Mouse (Mus musculus) brain, embryonic 18.5 days (tissue): ENCODE results near the gene Plekho2.

Source experiments
- DNase-seq: peaks from one replicate; pipeline ENCODE4 v3.0.0-alpha.2; 2012; ENCODE audit warnings: low read depth, low spot score

The Plekho2 gene

DNA sequence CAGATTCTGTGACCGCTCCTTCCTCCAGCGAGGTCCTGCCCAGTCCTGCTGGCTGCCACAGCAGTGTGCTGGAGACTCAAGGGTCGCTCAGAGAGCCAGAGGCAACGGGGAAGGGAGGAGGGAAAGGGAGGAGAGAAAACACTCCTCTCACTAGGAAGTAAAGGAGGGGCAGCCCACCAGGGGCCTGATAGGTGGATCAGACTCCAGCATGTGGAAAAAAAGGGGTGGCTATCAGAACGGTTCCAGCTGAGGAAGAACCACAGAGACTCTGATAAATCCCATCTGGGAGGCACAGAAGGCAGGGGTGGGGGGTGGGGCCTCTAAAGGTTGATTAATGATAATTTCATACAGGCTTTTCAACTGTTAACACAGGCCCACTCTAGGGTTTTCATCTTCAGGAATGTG lies 24.8 kb downstream of the Plekho2 start:
- DNase-seq: no peak

GRCm38 (mm10) chr9:65552711-65553110 lies 27.1 kb downstream of the Plekho2 start:
- DNase-seq: no peak

DNA sequence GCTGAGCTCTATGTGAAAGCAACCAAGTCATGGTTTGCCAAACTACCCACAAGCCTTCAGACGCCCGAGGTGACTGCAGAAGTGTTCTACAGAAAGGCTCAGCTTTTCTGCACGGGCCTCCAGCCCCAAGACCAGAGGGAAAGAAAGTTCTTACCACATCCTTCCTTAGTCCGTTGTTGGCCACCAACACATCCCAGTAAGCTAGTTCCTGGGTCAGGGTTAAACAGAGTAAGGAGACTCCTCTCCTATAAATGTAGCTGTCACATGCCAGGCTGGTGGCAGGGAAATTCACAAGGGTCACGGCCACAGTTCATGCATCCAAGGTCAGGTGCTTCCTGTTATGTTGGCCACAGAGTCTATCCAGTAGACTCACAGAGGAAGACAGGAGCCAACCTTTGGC lies 27.7 kb downstream of the Plekho2 start:
- no peak for DNase-seq

DNA sequence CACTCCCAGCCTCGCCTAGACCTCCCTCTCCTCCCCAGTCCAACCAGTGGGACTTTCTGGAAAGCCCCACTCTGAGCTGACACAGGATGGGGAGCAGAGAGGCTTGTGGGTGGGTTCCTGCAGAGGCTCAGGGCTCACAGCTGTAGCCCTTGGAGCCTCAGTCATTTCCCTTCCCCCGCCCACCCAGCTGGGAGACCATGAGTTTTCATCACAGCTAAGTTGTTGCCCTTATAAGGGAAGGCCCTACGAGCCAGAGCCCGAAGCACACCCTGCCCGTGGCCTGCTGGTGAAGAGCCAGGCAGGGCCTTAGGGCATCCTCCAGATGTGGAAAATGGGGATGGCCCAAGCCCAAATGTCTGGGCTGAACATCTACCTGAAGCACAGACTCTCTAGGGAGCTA lies 28.8 kb downstream of the Plekho2 start:
- DNase-seq: no peak

DNA sequence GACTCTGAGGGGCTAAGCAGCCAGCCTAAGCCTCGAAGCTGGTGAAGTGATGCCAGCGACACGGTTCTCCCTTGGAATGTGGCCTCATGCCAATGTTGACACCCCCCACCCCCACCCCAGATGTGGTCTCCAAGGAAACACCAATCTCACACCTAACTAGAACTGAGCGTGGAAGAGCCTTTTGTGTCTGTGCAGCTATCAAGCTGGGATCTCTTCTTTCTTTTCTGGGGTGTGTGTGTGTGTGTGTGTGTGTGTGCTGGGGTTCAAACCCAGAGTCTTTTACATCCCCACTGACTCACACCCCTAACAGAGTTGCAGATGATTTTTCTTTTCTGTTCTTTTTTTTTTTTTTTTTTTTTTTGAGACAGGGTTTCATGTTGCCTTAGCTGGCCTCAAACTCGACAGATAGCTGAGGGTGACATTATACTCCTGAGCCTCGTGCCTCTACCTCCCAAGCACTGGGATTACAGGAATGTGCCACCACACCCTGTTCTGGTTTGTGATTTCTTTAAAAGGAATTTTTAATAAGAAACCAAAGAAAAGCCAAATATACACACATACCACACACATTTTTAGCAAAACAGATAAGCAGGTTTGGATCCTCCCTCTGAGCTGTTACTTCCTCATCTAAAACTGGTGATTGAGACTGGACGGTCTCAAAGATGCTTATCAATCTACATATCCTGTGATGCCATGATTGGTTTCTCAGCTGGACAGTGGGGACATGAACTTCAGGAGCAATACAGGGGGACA lies 29.6 kb downstream of the Plekho2 start:
- no peak for DNase-seq

DNA sequence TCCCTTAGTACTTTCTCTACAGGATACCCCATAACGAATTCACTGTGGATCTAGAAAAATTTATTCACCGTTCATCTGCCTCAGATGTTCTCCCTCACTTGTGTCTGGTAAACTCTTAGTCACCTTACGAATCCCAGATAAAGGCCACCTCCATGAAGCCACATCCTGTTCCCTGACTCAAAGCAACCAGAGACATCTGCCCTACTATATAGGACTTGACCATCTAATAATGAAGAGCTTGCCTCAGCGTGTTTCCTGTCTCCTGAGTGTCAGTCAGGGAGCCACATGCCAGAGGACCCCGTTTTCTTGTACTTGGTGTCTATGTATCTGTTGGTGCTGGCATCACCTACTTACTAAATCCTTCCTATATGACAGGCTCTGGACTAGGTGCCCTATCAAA lies 30.2 kb downstream of the Plekho2 start:
- no peak for DNase-seq

GRCm38 (mm10) chr9:65549139-65549538 lies 30.7 kb downstream of the Plekho2 start:
- no peak for DNase-seq

DNA sequence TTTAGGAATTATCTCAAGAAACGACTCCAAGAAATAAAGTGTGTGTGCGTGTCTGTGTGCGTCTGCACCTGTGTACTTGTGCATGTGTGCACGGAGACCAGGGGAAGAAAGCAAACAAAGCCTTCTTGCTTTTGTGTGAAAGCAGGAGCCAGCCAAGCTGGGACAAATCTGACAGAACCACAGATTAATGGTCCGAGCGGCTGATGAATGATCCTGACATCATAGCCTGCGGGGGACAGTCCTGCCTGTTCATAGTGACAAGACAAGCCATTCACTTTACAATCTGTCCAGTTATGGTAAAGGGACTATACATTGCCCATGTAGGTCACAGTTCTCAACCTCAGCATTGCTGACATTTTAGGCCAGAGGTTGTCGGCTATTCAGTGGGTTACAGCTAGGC lies 31.5 kb downstream of the Plekho2 start:
- no peak for DNase-seq

GRCm38 (mm10) chr9:65547844-65548243 lies 32.0 kb downstream of the Plekho2 start:
- no peak for DNase-seq

- no peak for DNase-seq
These were observed 32.7 kb downstream of the Plekho2 start for GRCm38 (mm10) chr9:65547111-65547510.

- no peak for DNase-seq
These were observed 33.5 kb downstream of the Plekho2 start for GRCm38 (mm10) chr9:65546413-65546695.

DNA sequence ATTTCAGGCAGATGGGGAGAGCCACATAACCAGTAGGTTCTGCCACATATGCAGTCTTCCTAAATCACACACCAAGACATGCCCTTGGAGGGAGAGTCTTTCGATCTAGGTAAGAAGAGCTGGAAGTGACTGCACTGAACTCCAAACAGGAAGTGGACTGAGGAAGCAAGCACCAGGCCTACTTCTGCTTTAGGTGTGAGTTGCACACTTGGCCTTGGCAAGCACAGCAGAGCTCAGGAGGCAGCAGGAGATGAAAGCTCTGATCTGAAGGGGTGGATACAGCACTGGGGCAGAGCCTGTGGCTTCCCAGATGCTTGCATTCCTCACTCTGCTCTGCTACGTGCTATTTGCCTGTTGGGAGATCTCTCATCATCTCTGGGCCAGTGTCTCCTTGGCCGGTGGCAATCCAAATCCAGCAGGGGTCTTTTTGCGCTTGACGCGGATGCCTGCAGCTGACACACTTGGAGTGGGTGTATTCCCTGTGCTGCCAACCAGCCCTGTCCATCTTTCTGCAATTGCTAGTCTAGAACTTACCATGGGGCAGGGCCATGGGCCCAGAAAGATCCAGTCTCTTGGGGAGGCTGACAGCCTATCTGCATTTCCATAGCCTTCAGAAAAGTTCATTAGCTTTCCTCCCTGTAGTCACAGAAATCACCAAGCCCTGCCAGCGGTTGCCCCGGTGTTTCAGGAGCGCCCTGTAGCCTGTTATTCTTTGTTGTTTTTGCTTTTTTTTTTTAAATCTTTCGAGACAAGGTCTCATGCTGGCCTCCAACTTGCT lies 34.0 kb downstream of the Plekho2 start:
- no peak for DNase-seq

GRCm38 (mm10) chr9:65542111-65542524 lies 37.7 kb downstream of the Plekho2 start:
- DNase-seq: no peak

- no peak for DNase-seq
These were observed 38.4 kb downstream of the Plekho2 start for GRCm38 (mm10) chr9:65541126-65542068.

DNA sequence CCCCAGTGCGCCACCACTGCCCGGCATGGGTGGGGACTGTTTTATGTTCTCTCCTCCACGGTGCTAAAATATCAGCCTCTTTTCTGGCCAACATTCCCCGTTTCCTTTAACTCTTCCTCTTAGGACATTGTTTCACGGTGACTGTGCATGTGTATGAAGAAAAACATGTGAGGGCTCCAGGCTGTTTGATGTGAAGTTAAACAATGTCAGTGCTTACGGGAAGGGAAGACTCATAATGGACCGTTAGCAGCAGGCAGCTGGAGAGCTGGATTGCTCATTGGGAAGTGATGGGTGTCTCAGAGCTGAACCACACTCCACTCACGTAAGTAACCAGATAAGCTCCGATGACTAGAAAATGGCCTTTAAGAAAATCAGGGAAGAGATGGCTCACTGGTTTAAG lies 40.1 kb downstream of the Plekho2 start:
- no peak for DNase-seq

DNA sequence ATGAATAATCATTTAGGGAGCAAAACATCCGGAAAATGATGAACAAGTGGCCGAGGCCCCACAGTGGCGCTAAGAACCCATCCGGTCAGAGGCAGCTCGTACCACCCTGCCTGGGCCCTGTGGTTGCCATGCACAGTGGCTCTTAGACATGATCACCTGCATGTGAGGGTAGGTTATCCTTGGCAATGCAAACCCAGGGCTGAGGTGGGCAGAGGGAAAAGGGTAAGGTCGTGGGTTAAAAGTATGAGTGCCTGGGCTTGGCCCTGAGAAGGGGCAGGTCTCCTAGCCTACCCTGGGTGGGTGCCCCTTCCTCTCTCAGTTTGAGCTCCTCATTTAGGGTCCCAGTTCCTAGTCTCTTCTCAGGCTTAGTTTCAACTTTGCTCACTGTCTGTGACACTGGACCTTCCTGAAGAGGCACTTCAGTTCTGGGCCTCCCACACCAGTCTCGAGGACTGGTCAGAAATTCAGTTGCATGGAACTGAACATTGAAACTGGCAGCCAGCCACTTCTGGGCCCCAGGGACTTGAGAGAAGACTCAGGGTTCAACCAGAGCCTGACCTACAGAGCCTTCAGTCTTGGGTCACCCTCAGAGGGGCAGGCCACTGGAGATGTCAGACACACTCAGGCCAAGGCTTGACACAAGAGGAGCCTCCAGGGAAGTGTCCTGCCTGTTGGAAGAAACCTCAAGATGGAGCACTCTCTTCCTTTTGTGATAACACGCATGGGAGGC lies 41.8 kb downstream of the Plekho2 start:
- DNase-seq: no peak

DNA sequence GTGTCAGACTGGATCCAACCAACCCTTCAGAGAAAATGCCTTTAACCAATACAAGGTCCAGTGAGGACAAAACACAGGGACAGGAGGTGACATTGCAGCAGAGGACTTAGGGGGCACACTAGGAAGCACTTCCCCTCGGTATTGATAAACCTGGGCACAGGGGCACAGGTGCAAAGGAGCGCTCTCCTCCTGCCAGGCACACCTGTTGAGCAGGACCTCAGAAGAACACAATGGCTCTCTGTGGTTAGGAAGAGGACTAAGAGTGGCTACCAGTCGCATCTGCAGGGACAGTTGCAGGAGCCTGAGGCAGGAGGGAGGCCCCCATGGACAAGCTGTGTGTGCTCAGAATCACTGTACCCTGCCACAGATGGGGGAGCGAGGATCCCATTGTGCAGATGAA lies 43.3 kb downstream of the Plekho2 start:
- DNase-seq: no peak

- no peak for DNase-seq
These were observed 43.9 kb downstream of the Plekho2 start for GRCm38 (mm10) chr9:65535789-65536469.

DNA sequence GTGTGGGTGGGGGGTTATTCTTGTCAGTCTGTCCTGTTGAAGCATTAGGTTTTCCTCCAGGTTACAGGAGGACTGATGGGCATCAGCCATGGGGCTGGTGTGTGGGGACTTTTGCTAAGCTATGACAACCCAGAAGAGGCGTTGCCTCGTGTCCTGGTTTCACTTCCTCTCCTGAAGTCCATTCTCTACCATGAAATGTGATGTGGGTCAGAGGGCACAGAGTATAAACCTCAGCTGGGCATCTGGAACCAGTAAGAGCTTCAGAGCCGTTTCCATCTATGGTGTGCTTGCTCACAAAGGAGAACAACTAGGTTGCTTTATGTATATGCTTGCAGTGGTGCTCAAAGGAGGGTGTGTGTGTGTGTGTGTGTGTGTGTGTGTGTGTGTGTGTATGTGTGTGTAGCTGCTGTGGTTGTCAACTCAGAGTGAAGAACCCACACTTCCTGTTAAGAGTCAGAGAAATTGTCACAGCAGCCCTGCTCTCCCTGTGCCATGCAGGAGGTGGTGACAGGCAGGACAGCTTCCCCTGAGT lies 44.6 kb downstream of the Plekho2 start:
- no peak for DNase-seq

DNA sequence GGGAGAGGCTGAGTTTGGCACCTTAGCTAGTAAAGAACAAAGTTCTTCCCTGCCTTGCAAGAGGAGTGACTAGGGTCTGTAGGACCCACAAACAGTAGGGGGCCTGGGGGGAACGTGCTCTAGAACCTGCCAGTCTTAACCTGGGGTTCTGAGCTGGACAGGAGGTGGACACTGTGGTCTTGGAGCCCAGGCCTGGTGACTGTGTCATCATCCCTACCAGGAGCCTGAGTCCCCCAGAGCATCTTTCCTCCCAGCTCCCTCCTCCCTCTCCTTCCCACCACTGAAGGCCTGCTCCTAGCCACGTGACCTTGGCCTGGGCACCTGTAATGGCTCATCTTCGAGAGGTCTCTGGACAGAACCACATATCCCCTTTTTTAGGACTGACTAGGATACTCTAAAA lies 45.7 kb downstream of the Plekho2 start:
- no peak for DNase-seq

GRCm38 (mm10) chr9:65532986-65533385 lies 46.9 kb downstream of the Plekho2 start:
- DNase-seq: no peak
